Mouse (Mus musculus): ENCODE results near the gene Rcor2. TPM values are rescaled to one million over a fixed set of nuclear protein-coding genes. Genes with fewer than 3 reads are reported as not detected.
A peak's percentile ranks its signal among the peaks of the same experiment; 100 is the strongest.

The Rcor2 gene
- polyA plus RNA-seq, 1 experiment from 2014 or later = 4.9 TPM

GRCm38 (mm10) chr19:7305380-7306310, 38.5 kb downstream of the Rcor2 start:
- peaks cover 64% of the 10 kb centered on the region for H3K4me1 ChIP-seq (replicated peaks; ENCODE audit: insufficient read depth, low read length)
- no peaks in the 10 kb centered on the region for H3K9me3 ChIP-seq (replicated peaks; ENCODE audit: low read length)
- no peak overlapping the region for H3K4me3 ChIP-seq (replicated peaks; ENCODE audit: low read depth, low read length)
- ATAC-seq (replicated peaks; ENCODE audit: low FRiP score, low read depth) = no peak
- H3K4me2 ChIP-seq (ENCODE audit: low read length) = no peak overlapping the region
- H3K9ac ChIP-seq (ENCODE audit: low read depth, low read length) = no peak overlapping the region
- no peak for TF ChIP-seq CTCF (IDR thresholded peaks at IDR 0.05; ENCODE audit: low read depth)
- no peaks in the 10 kb centered on the region for H3K36me3 ChIP-seq (ENCODE audit: insufficient read depth, low read length)
- H3K27me3 ChIP-seq (ENCODE audit: insufficient read depth, low read length) = no peaks in the 10 kb centered on the region
- 69% methylated on average over 10 of the region's 11 CpGs for WGBS
- no peak for DNase-seq (ENCODE audit: low spot score)
- peak overlapping the region; percentile 79 for H3K27ac ChIP-seq

GRCm38 (mm10) chr19:7306968-7307367, 39.8 kb downstream of the Rcor2 start:
- H3K9ac ChIP-seq (ENCODE audit: low read depth, low read length) = no peak overlapping the region
- no peaks in the 10 kb centered on the region for H3K27me3 ChIP-seq (ENCODE audit: insufficient read depth, low read length)
- H3K36me3 ChIP-seq (ENCODE audit: insufficient read depth, low read length) = no peaks in the 10 kb centered on the region
- H3K9me3 ChIP-seq (replicated peaks; ENCODE audit: low read length) = no peaks in the 10 kb centered on the region
- peaks cover 73% of the 10 kb centered on the region for H3K4me1 ChIP-seq (replicated peaks; ENCODE audit: insufficient read depth, low read length)
- no peak overlapping the region for H3K4me2 ChIP-seq (ENCODE audit: low read length)
- DNase-seq (ENCODE audit: low spot score) = peak; percentile 80
- WGBS = 22% methylated on average over 3 of the region's 3 CpGs
- ATAC-seq (replicated peaks; ENCODE audit: low FRiP score, low read depth) = no peak
- peak overlapping the region; percentile 79 for H3K27ac ChIP-seq
- 0 out of 2 replicates have a peak, but pooled peaks have one; percentile 1 for TF ChIP-seq CTCF (IDR thresholded peaks at IDR 0.05; ENCODE audit: low read depth)
- H3K4me3 ChIP-seq (replicated peaks; ENCODE audit: low read depth, low read length) = no peak overlapping the region

- no peaks in the 10 kb centered on the region for H3K9me3 ChIP-seq (replicated peaks; ENCODE audit: low read length)
- ATAC-seq (replicated peaks; ENCODE audit: low FRiP score, low read depth) (peak; percentile 67), DNase-seq (ENCODE audit: low spot score) (peak; percentile 66)
- TF ChIP-seq CTCF (IDR thresholded peaks at IDR 0.05; ENCODE audit: low read depth) = no peak
- no peak overlapping the region for H3K9ac ChIP-seq (ENCODE audit: low read depth, low read length)
- peak overlapping the region; percentile 79 for H3K27ac ChIP-seq
- H3K4me2 ChIP-seq (ENCODE audit: low read length) = peak overlapping the region; percentile 4; the same call in 1 of the 2 replicates
- H3K36me3 ChIP-seq (ENCODE audit: insufficient read depth, low read length) = no peaks in the 10 kb centered on the region
- WGBS = 18% methylated on average over 8 of the region's 8 CpGs
- peaks cover 73% of the 10 kb centered on the region for H3K4me1 ChIP-seq (replicated peaks; ENCODE audit: insufficient read depth, low read length)
- H3K27me3 ChIP-seq (ENCODE audit: insufficient read depth, low read length) = no peaks in the 10 kb centered on the region
- H3K4me3 ChIP-seq (replicated peaks; ENCODE audit: low read depth, low read length) = no peak overlapping the region
These were observed 41.1 kb downstream of the Rcor2 start for GRCm38 (mm10) chr19:7307995-7308770.

- Histone ChIP-seq H3K9ac (ENCODE audit: low read depth, low read length) (no peak overlapping the region), H3K4me2 (ENCODE audit: low read length) (no peak overlapping the region), H3K36me3 (ENCODE audit: insufficient read depth, low read length) (no peaks in the 10 kb centered on the region), H3K9me3 (replicated peaks; ENCODE audit: low read length) (no peaks in the 10 kb centered on the region), H3K4me3 (replicated peaks; ENCODE audit: low read depth, low read length) (no peak overlapping the region), H3K27me3 (ENCODE audit: insufficient read depth, low read length) (no peaks in the 10 kb centered on the region), H3K4me1 (replicated peaks; ENCODE audit: insufficient read depth, low read length) (peaks cover 79% of the 10 kb centered on the region), H3K27ac (peak overlapping the region; percentile 79)
- WGBS = 35% methylated on average over 2 of the region's 2 CpGs
- ATAC-seq (replicated peaks; ENCODE audit: low FRiP score, low read depth) (no peak), DNase-seq (ENCODE audit: low spot score) (no peak)
- no peak for TF ChIP-seq CTCF (IDR thresholded peaks at IDR 0.05; ENCODE audit: low read depth)
These were observed 42.7 kb downstream of the Rcor2 start for GRCm38 (mm10) chr19:7309738-7310330.

- H3K4me2 ChIP-seq (ENCODE audit: low read length) = no peak overlapping the region
- no peak overlapping the region for H3K9ac ChIP-seq (ENCODE audit: low read depth, low read length)
- ATAC-seq (replicated peaks; ENCODE audit: low FRiP score, low read depth) = peak; percentile 81
- peak; percentile 70 for DNase-seq (ENCODE audit: low spot score)
- H3K9me3 ChIP-seq (replicated peaks; ENCODE audit: low read length) = no peaks in the 10 kb centered on the region
- H3K36me3 ChIP-seq (ENCODE audit: insufficient read depth, low read length) = no peaks in the 10 kb centered on the region
- 17% methylated on average over 5 of the region's 5 CpGs for WGBS
- H3K4me3 ChIP-seq (replicated peaks; ENCODE audit: low read depth, low read length) = no peak overlapping the region
- H3K27me3 ChIP-seq (ENCODE audit: insufficient read depth, low read length) = no peaks in the 10 kb centered on the region
- TF ChIP-seq CTCF (IDR thresholded peaks at IDR 0.05; ENCODE audit: low read depth) = no peak; the same call in 1 of the 2 replicates
- H3K4me1 ChIP-seq (replicated peaks; ENCODE audit: insufficient read depth, low read length) = peaks cover 79% of the 10 kb centered on the region
- H3K27ac ChIP-seq = peak overlapping the region; percentile 79
These were observed 43.6 kb downstream of the Rcor2 start for GRCm38 (mm10) chr19:7310704-7311103.

- H3K4me3 ChIP-seq (replicated peaks; ENCODE audit: low read depth, low read length) = no peak overlapping the region
- H3K4me2 ChIP-seq (ENCODE audit: low read length) = peak overlapping the region; percentile 21; the same call in 1 of the 2 replicates
- ATAC-seq (replicated peaks; ENCODE audit: low FRiP score, low read depth) (no peak), DNase-seq (ENCODE audit: low spot score) (no peak)
- WGBS = 46% methylated on average over 10 of the region's 10 CpGs
- peak overlapping the region; percentile 79 for H3K27ac ChIP-seq
- TF ChIP-seq CTCF (IDR thresholded peaks at IDR 0.05; ENCODE audit: low read depth) = no peak
- H3K27me3 ChIP-seq (ENCODE audit: insufficient read depth, low read length) = no peaks in the 10 kb centered on the region
- H3K4me1 ChIP-seq (replicated peaks; ENCODE audit: insufficient read depth, low read length) = peaks cover 73% of the 10 kb centered on the region
- H3K9ac ChIP-seq (ENCODE audit: low read depth, low read length) = 0 out of 2 replicates have a peak overlapping the region, but pooled peaks have one; percentile 27
- H3K36me3 ChIP-seq (ENCODE audit: insufficient read depth, low read length) = no peaks in the 10 kb centered on the region
- H3K9me3 ChIP-seq (replicated peaks; ENCODE audit: low read length) = no peaks in the 10 kb centered on the region
These were observed 44.2 kb downstream of the Rcor2 start for GRCm38 (mm10) chr19:7311306-7311705.

Measured in kidney, postnatal 0 days (tissue).